Mouse (Mus musculus): Measurements from ENCODE around the gene Gspt1. TPM values are rescaled to one million over a fixed set of nuclear protein-coding genes. Genes with fewer than 3 reads are reported as not detected.

Gspt1 gene
- polyA plus RNA-seq, 2 experiments, result 36.1 to 44.4 TPM

DNA sequence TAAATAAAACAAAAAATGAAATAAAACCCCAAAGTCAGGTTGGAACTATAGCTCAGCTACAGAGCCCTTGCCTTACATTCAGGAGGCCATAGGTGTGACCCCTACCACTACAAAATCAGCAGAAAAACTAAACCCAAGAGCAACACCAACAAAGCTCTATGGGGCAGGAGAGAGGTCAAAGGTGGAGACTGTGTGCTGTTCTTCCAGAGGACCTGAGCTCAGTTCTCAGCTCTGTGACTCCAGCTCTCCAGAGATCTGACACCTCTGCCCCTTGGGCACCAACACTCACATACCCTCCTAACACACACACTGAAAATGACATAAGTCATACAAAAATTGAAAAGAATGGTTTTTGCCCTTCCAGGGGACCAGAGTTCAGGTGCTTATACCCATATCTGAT, 16.9 kb upstream of the Gspt1 start:
- no peak for DNase-seq (ENCODE audit: low read depth in 3 of 3, low spot score in 3 of 3)
- Histone ChIP-seq H3K27ac (peak overlapping the region; percentile 90), H3K4me1 (replicated peaks; ENCODE audit: control insufficient read depth in 2 of 2, insufficient read depth in 2 of 2, low read length in 1 of 2) (peaks cover 10 to 19% of the 10 kb centered on the region in 2 experiments), H3K4me2 (ENCODE audit: low read depth) (peak overlapping the region; percentile 47), H3K27me3 (ENCODE audit: control insufficient read depth, insufficient read depth, low read length) (no peaks in the 10 kb centered on the region), H3K9me3 (ENCODE audit: control insufficient read depth, low read length) (no peaks in the 10 kb centered on the region), H3K36me3 (replicated peaks; ENCODE audit: control insufficient read depth, insufficient read depth, low read depth) (no peaks in the 10 kb centered on the region), H3K9ac (replicated peaks) (peak overlapping the region; percentile 58), H3K4me3 (ENCODE audit: insufficient read depth in 1 of 2, low read depth in 2 of 2, low read length in 2 of 2) (no peak overlapping the region)
- peak; percentile 50 for ATAC-seq (ENCODE audit: insufficient read depth)
- TF ChIP-seq EP300 (IDR thresholded peaks at IDR 0.05; ENCODE audit: low read depth) (no peak), CTCF (IDR thresholded peaks at IDR 0.05; ENCODE audit: low read depth) (no peak)

DNA sequence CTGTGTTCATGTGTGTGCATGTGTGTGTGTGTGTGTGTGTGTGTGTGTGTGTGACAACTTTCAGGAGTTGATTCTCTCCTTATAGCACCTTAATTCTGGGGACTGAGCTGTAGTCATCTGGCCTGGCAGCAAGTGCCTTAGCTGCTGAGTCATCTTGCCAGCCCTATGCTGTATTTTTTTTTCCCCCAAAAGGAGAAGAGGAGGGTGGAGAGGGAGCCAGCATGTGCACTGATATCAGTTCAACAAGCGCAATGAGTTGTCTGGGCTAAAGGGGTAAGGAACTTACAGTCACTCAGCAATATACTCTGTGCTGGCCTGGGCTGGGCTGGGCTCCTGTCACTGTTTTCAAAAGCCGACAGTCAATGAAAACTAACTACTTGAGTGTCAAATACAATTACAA, 16.5 kb upstream of the Gspt1 start:
- Histone ChIP-seq H3K27me3 (ENCODE audit: control insufficient read depth, insufficient read depth, low read length) (no peaks in the 10 kb centered on the region), H3K9ac (replicated peaks) (peak overlapping the region; percentile 58), H3K4me1 (replicated peaks; ENCODE audit: control insufficient read depth in 2 of 2, insufficient read depth in 2 of 2, low read length in 1 of 2) (peaks cover 10 to 19% of the 10 kb centered on the region in 2 experiments), H3K27ac (peak overlapping the region; percentile 90), H3K36me3 (replicated peaks; ENCODE audit: control insufficient read depth, insufficient read depth, low read depth) (no peaks in the 10 kb centered on the region), H3K9me3 (ENCODE audit: control insufficient read depth, low read length) (no peaks in the 10 kb centered on the region), H3K4me3 (ENCODE audit: insufficient read depth in 1 of 2, low read depth in 2 of 2, low read length in 2 of 2) (no peak overlapping the region), H3K4me2 (ENCODE audit: low read depth) (peak overlapping the region; percentile 47)
- peak; percentile 73 to 77 (median 77) for DNase-seq (ENCODE audit: low read depth in 3 of 3, low spot score in 3 of 3)
- ATAC-seq (ENCODE audit: insufficient read depth), result peak; percentile 97
- WGBS (ENCODE audit: insufficient replicate concordance), result 8% methylated on average over 2 of the region's 2 CpGs
- TF ChIP-seq EP300 (IDR thresholded peaks at IDR 0.05; ENCODE audit: low read depth) (peak; percentile 41; the same call in 1 of the 2 replicates), CTCF (IDR thresholded peaks at IDR 0.05; ENCODE audit: low read depth) (no peak)

DNA sequence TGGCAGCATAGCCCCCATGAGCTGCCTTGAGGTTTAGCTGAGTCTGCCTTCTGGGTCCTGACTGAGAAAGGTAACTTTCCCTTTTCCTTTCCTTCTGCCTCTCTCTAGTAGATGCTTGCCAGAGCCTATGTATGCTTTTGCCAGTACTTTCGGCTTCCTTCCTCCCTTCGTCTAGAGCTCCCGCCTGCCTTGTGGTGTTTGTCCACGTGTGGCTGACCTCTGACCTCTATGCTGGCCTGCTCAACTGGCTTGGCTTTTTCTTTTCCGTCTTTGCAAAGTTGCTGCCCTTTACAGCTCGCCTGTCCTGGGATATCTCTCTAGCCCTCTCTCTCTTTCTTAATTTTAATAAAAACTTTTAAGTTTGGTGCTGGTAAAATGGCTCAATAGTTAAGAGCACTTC, 15.7 kb upstream of the Gspt1 start:
- H3K9me3 ChIP-seq (ENCODE audit: control insufficient read depth, low read length), result no peaks in the 10 kb centered on the region
- no peak overlapping the region for H3K9ac ChIP-seq (replicated peaks)
- DNase-seq (ENCODE audit: low read depth in 3 of 3, low spot score in 3 of 3), result no peak
- ATAC-seq (ENCODE audit: insufficient read depth), result no peak
- H3K27me3 ChIP-seq (ENCODE audit: control insufficient read depth, insufficient read depth, low read length), result no peaks in the 10 kb centered on the region
- no peaks in the 10 kb centered on the region for H3K36me3 ChIP-seq (replicated peaks; ENCODE audit: control insufficient read depth, insufficient read depth, low read depth)
- H3K4me2 ChIP-seq (ENCODE audit: low read depth), result no peak overlapping the region
- H3K27ac ChIP-seq, result peak overlapping the region; percentile 11; the same call in 1 of the 2 replicates
- TF ChIP-seq CTCF (IDR thresholded peaks at IDR 0.05; ENCODE audit: low read depth), result no peak
- no peak for TF ChIP-seq EP300 (IDR thresholded peaks at IDR 0.05; ENCODE audit: low read depth)
- H3K4me1 ChIP-seq (replicated peaks; ENCODE audit: control insufficient read depth in 2 of 2, insufficient read depth in 2 of 2, low read length in 1 of 2), result peaks cover 10 to 19% of the 10 kb centered on the region in 2 experiments
- H3K4me3 ChIP-seq (ENCODE audit: insufficient read depth in 1 of 2, low read depth in 2 of 2, low read length in 2 of 2), result no peak overlapping the region
- 56% methylated on average over 6 of the region's 6 CpGs for WGBS (ENCODE audit: insufficient replicate concordance)

DNA sequence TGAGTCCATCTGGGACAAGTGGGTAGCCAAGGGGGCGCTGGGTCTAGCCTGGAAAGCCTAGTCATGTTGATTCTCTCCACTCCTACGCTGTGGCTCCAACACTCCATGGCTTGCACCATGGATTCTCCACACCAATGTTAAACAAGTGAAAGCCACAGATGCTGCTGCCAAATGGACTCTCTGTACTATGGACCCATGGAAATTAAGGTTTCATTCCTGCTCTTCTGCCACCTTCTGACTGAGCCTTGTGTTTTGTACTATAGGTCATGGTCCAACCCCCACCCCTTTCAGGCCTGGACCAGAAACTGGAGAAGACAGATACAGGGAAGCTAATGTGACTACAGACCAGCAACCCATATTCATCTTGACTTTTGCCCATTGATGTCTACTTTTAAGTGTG, 12.4 kb upstream of the Gspt1 start:
- TF ChIP-seq CTCF (IDR thresholded peaks at IDR 0.05; ENCODE audit: low read depth), result no peak
- TF ChIP-seq EP300 (IDR thresholded peaks at IDR 0.05; ENCODE audit: low read depth), result no peak
- WGBS (ENCODE audit: insufficient replicate concordance), result 62% methylated on average over 2 of the region's 2 CpGs
- no peak for ATAC-seq (ENCODE audit: insufficient read depth)

DNA sequence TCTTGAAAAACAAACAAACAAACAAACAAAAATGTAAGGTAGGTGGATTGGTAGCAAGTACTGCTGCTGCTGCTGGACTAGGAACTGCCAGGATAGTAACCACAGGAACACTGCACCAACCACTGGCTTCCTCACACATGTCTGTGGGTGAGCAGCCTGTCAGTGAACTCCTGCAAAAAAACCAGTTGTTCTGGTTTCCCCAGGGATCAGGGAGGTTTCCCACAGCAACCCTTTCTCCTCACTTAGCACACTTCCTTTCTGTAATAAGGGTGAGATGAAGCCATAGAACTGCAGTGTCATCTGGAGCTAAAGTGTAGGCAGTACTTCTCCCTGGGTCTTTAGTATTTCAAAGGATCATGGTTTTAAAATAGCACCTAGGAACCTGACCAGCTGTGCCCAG, 9.1 kb upstream of the Gspt1 start:
- Histone ChIP-seq H3K27me3 (ENCODE audit: control insufficient read depth, insufficient read depth, low read length) (no peaks in the 10 kb centered on the region), H3K4me2 (ENCODE audit: low read depth) (no peak overlapping the region), H3K27ac (no peak overlapping the region), H3K9me3 (ENCODE audit: control insufficient read depth, low read length) (no peaks in the 10 kb centered on the region), H3K9ac (replicated peaks) (no peak overlapping the region), H3K36me3 (replicated peaks; ENCODE audit: control insufficient read depth, insufficient read depth, low read depth) (no peaks in the 10 kb centered on the region), H3K4me3 (ENCODE audit: insufficient read depth in 1 of 2, low read depth in 2 of 2, low read length in 2 of 2) (no peak overlapping the region), H3K4me1 (replicated peaks; ENCODE audit: control insufficient read depth in 2 of 2, insufficient read depth in 2 of 2, low read length in 1 of 2) (no peaks in the 10 kb centered on the region)
- DNase-seq (ENCODE audit: low read depth in 3 of 3, low spot score in 3 of 3) (no peak), ATAC-seq (ENCODE audit: insufficient read depth) (no peak)
- TF ChIP-seq CTCF (IDR thresholded peaks at IDR 0.05; ENCODE audit: low read depth), result no peak
- TF ChIP-seq EP300 (IDR thresholded peaks at IDR 0.05; ENCODE audit: low read depth), result no peak

More for the DNA sequence above, 12.4 kb upstream of the Gspt1 start:
- H3K9ac ChIP-seq (replicated peaks), result no peak overlapping the region
- H3K36me3 ChIP-seq (replicated peaks; ENCODE audit: control insufficient read depth, insufficient read depth, low read depth), result no peaks in the 10 kb centered on the region
- H3K9me3 ChIP-seq (ENCODE audit: control insufficient read depth, low read length), result no peaks in the 10 kb centered on the region
- no peak overlapping the region for H3K4me2 ChIP-seq (ENCODE audit: low read depth)
- H3K4me1 ChIP-seq (replicated peaks; ENCODE audit: control insufficient read depth in 2 of 2, insufficient read depth in 2 of 2, low read length in 1 of 2), result peaks cover 9 to 18% of the 10 kb centered on the region in 2 experiments
- H3K4me3 ChIP-seq (ENCODE audit: insufficient read depth in 1 of 2, low read depth in 2 of 2, low read length in 2 of 2), result no peak overlapping the region
- H3K27me3 ChIP-seq (ENCODE audit: control insufficient read depth, insufficient read depth, low read length), result no peaks in the 10 kb centered on the region
- no peak for DNase-seq (ENCODE audit: low read depth in 3 of 3, low spot score in 3 of 3)
- no peak overlapping the region for H3K27ac ChIP-seq
